Mouse (Mus musculus) neutrophil, adult 83 days (primary cell): Measurements from ENCODE around the gene Ccdc7b. TPM values are rescaled to one million over a fixed set of nuclear protein-coding genes. Genes with fewer than 3 reads are reported as not detected.

ENCODE experiments used
- total RNA-seq, 2 experiments: library from RNA; stranded (reverse); gene quantifications; one replicate each; pipeline ENCODE4 v1.2.4; 2023

Gene Ccdc7b
- not detected for total RNA-seq

GRCm38 (mm10) chr8:129066834-129067233, at the start of gene Ccdc7b:
Gene Ccdc7b, plus strand, starts transcription at chr8:129067134.

GRCm38 (mm10) chr8:129065417-129065816, 1.5 kb upstream of the Ccdc7b start, which contains the start of gene Ccdc7a:
Gene Ccdc7a, minus strand, starts transcription at chr8:129065517.

GRCm38 (mm10) chr8:129131561-129131960, 64.6 kb downstream of the Ccdc7b start, which contains the start of gene Gm10999:
Gene Gm10999, minus strand, starts transcription at chr8:129131661.

Other genes starting within 250 kb of the Ccdc7b start
- not detected for gene Ccdc7a, start 1.6 kb upstream of the Ccdc7b start, total RNA-seq
- gene Gm10999, start 64.5 kb downstream of the Ccdc7b start, total RNA-seq, result not detected
- 1 to 10 TPM; 3.0 to 3.4 TPM for gene 2610044O15Rik8, start 167.3 kb downstream of the Ccdc7b start, total RNA-seq